Mouse (Mus musculus): ENCODE measurements around the gene Gm49388.
A peak's percentile ranks its signal among the peaks of the same experiment; 100 is the strongest.
"Not testable (repeated sequence)": the region's sequence is repeated elsewhere in the genome, so short reads cannot be mapped to it uniquely, and the experiment has no call there.

Gm49388 gene

GRCm38 (mm10) chr7:127768346-127768996 is 16.9 kb upstream of the Gm49388 start:
- DNase-seq (ENCODE audit: low spot score in 2 of 2), result no peak

GRCm38 (mm10) chr7:127768997-127769593 is 16.3 kb upstream of the Gm49388 start:
- DNase-seq (ENCODE audit: low spot score in 2 of 2), result peak; percentile 96 to 98

- DNase-seq (ENCODE audit: low spot score in 2 of 2), result peak; percentile 84 to 88
Measured at GRCm38 (mm10) chr7:127769651-127770038, 15.8 kb upstream of the Gm49388 start, which contains the start of gene Orai3. TSS of gene Orai3 (plus strand) at chr7:127769815.

GRCm38 (mm10) chr7:127770039-127770905 is 15.1 kb upstream of the Gm49388 start:
- no peak for DNase-seq (ENCODE audit: low spot score in 2 of 2)

GRCm38 (mm10) chr7:127771262-127771661 is 14.1 kb upstream of the Gm49388 start:
- peak; percentile 47 to 74 for DNase-seq (ENCODE audit: low spot score in 2 of 2)

- no peak for DNase-seq (ENCODE audit: low spot score in 2 of 2)
Measured at GRCm38 (mm10) chr7:127772080-127772479, 13.3 kb upstream of the Gm49388 start.

GRCm38 (mm10) chr7:127772557-127772956 is 12.9 kb upstream of the Gm49388 start:
- no peak for DNase-seq (ENCODE audit: low spot score in 2 of 2)

- DNase-seq (ENCODE audit: low spot score in 2 of 2), result peak; percentile 51 to 65
Measured at GRCm38 (mm10) chr7:127773664-127774384, 11.6 kb upstream of the Gm49388 start.

GRCm38 (mm10) chr7:127775837-127776236 is 9.6 kb upstream of the Gm49388 start:
- DNase-seq (ENCODE audit: low spot score in 2 of 2), result not testable (repeated sequence)

GRCm38 (mm10) chr7:127776426-127776825 is 9.0 kb upstream of the Gm49388 start, which contains the start of gene Setd1a:
TSS of gene Setd1a (plus strand) at chr7:127776670.
- peak; percentile 85 to 92 for DNase-seq (ENCODE audit: low spot score in 2 of 2)

GRCm38 (mm10) chr7:127776878-127777473 is 8.4 kb upstream of the Gm49388 start:
- DNase-seq (ENCODE audit: low spot score in 2 of 2), result peak; percentile 95 to 97

GRCm38 (mm10) chr7:127777474-127778266 is 7.7 kb upstream of the Gm49388 start:
- no peak for DNase-seq (ENCODE audit: low spot score in 2 of 2)

GRCm38 (mm10) chr7:127778350-127778749 is 7.1 kb upstream of the Gm49388 start:
- no peak for DNase-seq (ENCODE audit: low spot score in 2 of 2)

- DNase-seq (ENCODE audit: low spot score in 2 of 2), result no peak
Measured at GRCm38 (mm10) chr7:127797076-127797845, 11.9 kb downstream of the Gm49388 start.

GRCm38 (mm10) chr7:127798591-127798990 is 13.2 kb downstream of the Gm49388 start:
- no peak for DNase-seq (ENCODE audit: low spot score in 2 of 2)

- no peak for DNase-seq (ENCODE audit: low spot score in 2 of 2)
Measured at GRCm38 (mm10) chr7:127799211-127799610, 13.8 kb downstream of the Gm49388 start.

GRCm38 (mm10) chr7:127799738-127800137 is 14.3 kb downstream of the Gm49388 start:
- no peak for DNase-seq (ENCODE audit: low spot score in 2 of 2)

GRCm38 (mm10) chr7:127800435-127801009 is 15.1 kb downstream of the Gm49388 start, which contains the start of gene Hsd3b7:
TSS of gene Hsd3b7 (plus strand) at chr7:127800604.
- DNase-seq (ENCODE audit: low spot score in 2 of 2), result peak; percentile 86

GRCm38 (mm10) chr7:127801010-127801621 is 15.7 kb downstream of the Gm49388 start:
- no peak for DNase-seq (ENCODE audit: low spot score in 2 of 2)
